Mouse (Mus musculus) ES-E14 (cell line): ENCODE data around the gene Pkd1l3. TPM values are rescaled to one million over a fixed set of nuclear protein-coding genes. Genes with fewer than 3 reads are reported as not detected.

Source experiments
- DNase-seq: peaks from one replicate; pipeline ENCODE4 v3.0.0-alpha.2; 2013; ENCODE audit warnings: low read depth, low spot score
- H3K27ac ChIP-seq: 2 replicates; pipeline ENCODE4 v1.5.1; 2012; ENCODE audit warnings: low read depth, mild to moderate bottlenecking, low read length, moderate library complexity, mixed read lengths; ENCODE audit not compliant: poor library complexity, insufficient read depth, severe bottlenecking
- H3K36me3 ChIP-seq: 2 replicates; pipeline ENCODE4 v1.6.1; 2012; ENCODE audit warnings: mild to moderate bottlenecking, low read length, moderate library complexity, mixed read lengths; ENCODE audit not compliant: control insufficient read depth, poor library complexity, insufficient read depth, severe bottlenecking
- H3K4me1 ChIP-seq, 2 experiments: fragments of 150-350 bp in 1 of 2; sonication (generic) in 1 of 2; 2 replicates each; pipeline ENCODE4 v1.6.1; 2012; ENCODE audit warnings: low read length in 2 of 2, mild to moderate bottlenecking in 1 of 2, mixed read lengths in 1 of 2; ENCODE audit not compliant: control insufficient read depth in 2 of 2, insufficient read depth in 2 of 2, poor library complexity in 1 of 2
- H3K4me3 ChIP-seq, 2 experiments: fragments of 150-350 bp in 1 of 2; sonication (generic) in 1 of 2; 2 replicates each; pipeline ENCODE4 v1.5.1; 2012; ENCODE audit warnings: low read length in 2 of 2, low read depth in 1 of 2, mild to moderate bottlenecking in 1 of 2, mixed read lengths in 1 of 2; ENCODE audit not compliant: insufficient read depth in 1 of 2, poor library complexity in 1 of 2, severe bottlenecking in 1 of 2
- H3K9ac ChIP-seq: 2 replicates; pipeline ENCODE4 v1.6.1; 2012; ENCODE audit warnings: low read depth, mild to moderate bottlenecking, low read length, mixed read lengths; ENCODE audit not compliant: poor library complexity, insufficient read depth, severe bottlenecking
- H3K9me3 ChIP-seq: fragments of 150-350 bp; sonication (generic); 2 replicates; pipeline ENCODE4 v1.6.1; 2012; ENCODE audit warnings: low read depth, mild to moderate bottlenecking, low read length; ENCODE audit not compliant: control insufficient read depth, insufficient read depth
- CHD2 ChIP-seq: IDR thresholded peaks from 2 replicates; pipeline ENCODE4 v1.6.1; 2014; ENCODE audit warnings: mild to moderate bottlenecking, low read depth, low read length, inconsistent platforms
- HCFC1 ChIP-seq: IDR thresholded peaks from 2 replicates; pipeline ENCODE4 v1.6.1; 2012; ENCODE audit warnings: low read length, inconsistent platforms, borderline replicate concordance; ENCODE audit not compliant: insufficient read depth
- MAFK ChIP-seq: IDR thresholded peaks from 2 replicates; pipeline ENCODE4 v1.6.1; 2014; ENCODE audit warnings: mild to moderate bottlenecking, low read depth, low read length, inconsistent platforms; ENCODE audit not compliant: insufficient read depth
- ZC3H11A ChIP-seq: IDR thresholded peaks from 2 replicates; pipeline ENCODE4 v1.6.1; 2012; ENCODE audit warnings: low read depth, mild to moderate bottlenecking, inconsistent platforms, low read length, borderline replicate concordance
- ZNF384 ChIP-seq: IDR thresholded peaks from 2 replicates; pipeline ENCODE4 v1.6.1; 2012; ENCODE audit warnings: low read depth, low read length, inconsistent platforms
- in situ Hi-C, 2 experiments: fragments of 600-800 bp; cut with MboI; formaldehyde crosslinking; loops; one replicate each; pipeline ENCODE4 v1.15.1; 2025; ENCODE audit warnings: low sequenced_read_pairs in 2 of 2, inconsistent platforms in 1 of 2; ENCODE audit not compliant: unreplicated experiment in 2 of 2
- total RNA-seq: library from RNA; depleted of rRNA; stranded (reverse); fragments of 300-350 nt; gene quantifications from 2 replicates; pipeline ENCODE4 v1.2.3, GENCODE M21; 2012

The Pkd1l3 gene
- total RNA-seq, 1 experiment: 0.54 TPM

GRCm38 (mm10) chr8:109593117-109593788 lies 21.1 kb upstream of the Pkd1l3 start:
- Histone ChIP-seq H3K4me3 (no peak overlapping the region), H3K9ac (no peak overlapping the region), H3K9me3 (no peaks in the 10 kb centered on the region), H3K27ac (no peak overlapping the region), H3K36me3 (peaks cover 33% of the 10 kb centered on the region), H3K4me1 (no peaks in the 10 kb centered on the region)
- no peak for TF ChIP-seq CHD2
- no peak for TF ChIP-seq MAFK
- TF ChIP-seq HCFC1: no peak
- no peak for TF ChIP-seq ZNF384
- no peak for TF ChIP-seq ZC3H11A
- peak; percentile 25 for DNase-seq
- in situ Hi-C loops: no loop called here

GRCm38 (mm10) chr8:109595854-109596253 lies 18.5 kb upstream of the Pkd1l3 start:
- TF ChIP-seq MAFK: no peak
- TF ChIP-seq ZC3H11A: no peak
- TF ChIP-seq CHD2: no peak
- no peak for TF ChIP-seq ZNF384
- no peak for TF ChIP-seq HCFC1
- no peak overlapping the region for H3K9ac ChIP-seq
- DNase-seq: peak; percentile 48
- H3K4me1 ChIP-seq: no peaks in the 10 kb centered on the region
- H3K4me3 ChIP-seq: no peak overlapping the region
- in situ Hi-C loops: no loop called here
- H3K27ac ChIP-seq: no peak overlapping the region
- no peaks in the 10 kb centered on the region for H3K9me3 ChIP-seq
- peaks cover 43% of the 10 kb centered on the region for H3K36me3 ChIP-seq

GRCm38 (mm10) chr8:109606725-109607124 lies 7.6 kb upstream of the Pkd1l3 start:
- no peak for DNase-seq
- Histone ChIP-seq H3K9me3 (no peaks in the 10 kb centered on the region), H3K36me3 (peaks cover 26% of the 10 kb centered on the region), H3K27ac (no peak overlapping the region), H3K9ac (no peak overlapping the region), H3K4me1 (peaks cover 0 to 3% of the 10 kb centered on the region in 2 experiments; a peak in 2 of 4 replicates), H3K4me3 (no peak overlapping the region)
- TF ChIP-seq CHD2: no peak
- no peak for TF ChIP-seq ZC3H11A
- TF ChIP-seq HCFC1: no peak
- TF ChIP-seq MAFK: no peak
- no peak for TF ChIP-seq ZNF384
- in situ Hi-C loops: no loop called here

- H3K4me1 ChIP-seq: peaks cover 0 to 3% of the 10 kb centered on the region in 2 experiments; a peak in 2 of 4 replicates
- in situ Hi-C loops: no loop called here
- peak; percentile 19 for DNase-seq
- no peak overlapping the region for H3K27ac ChIP-seq
- H3K9ac ChIP-seq: peak overlapping the region; percentile 87
- TF ChIP-seq CHD2: no peak
- peak; percentile 71; the same call in 1 of the 2 replicates for TF ChIP-seq ZNF384
- H3K36me3 ChIP-seq: peaks cover 20% of the 10 kb centered on the region
- no peaks in the 10 kb centered on the region for H3K9me3 ChIP-seq
- H3K4me3 ChIP-seq: peak overlapping the region; percentile 86 to 94
These were observed 6.7 kb upstream of the Pkd1l3 start for GRCm38 (mm10) chr8:109607650-109608049.
